Mouse (Mus musculus): ENCODE data around the gene Lrmda. TPM values are rescaled to one million over a fixed set of nuclear protein-coding genes. Genes with fewer than 3 reads are reported as not detected.

Gene Lrmda
- polyA plus RNA-seq, 1 experiment: not detected

DNA sequence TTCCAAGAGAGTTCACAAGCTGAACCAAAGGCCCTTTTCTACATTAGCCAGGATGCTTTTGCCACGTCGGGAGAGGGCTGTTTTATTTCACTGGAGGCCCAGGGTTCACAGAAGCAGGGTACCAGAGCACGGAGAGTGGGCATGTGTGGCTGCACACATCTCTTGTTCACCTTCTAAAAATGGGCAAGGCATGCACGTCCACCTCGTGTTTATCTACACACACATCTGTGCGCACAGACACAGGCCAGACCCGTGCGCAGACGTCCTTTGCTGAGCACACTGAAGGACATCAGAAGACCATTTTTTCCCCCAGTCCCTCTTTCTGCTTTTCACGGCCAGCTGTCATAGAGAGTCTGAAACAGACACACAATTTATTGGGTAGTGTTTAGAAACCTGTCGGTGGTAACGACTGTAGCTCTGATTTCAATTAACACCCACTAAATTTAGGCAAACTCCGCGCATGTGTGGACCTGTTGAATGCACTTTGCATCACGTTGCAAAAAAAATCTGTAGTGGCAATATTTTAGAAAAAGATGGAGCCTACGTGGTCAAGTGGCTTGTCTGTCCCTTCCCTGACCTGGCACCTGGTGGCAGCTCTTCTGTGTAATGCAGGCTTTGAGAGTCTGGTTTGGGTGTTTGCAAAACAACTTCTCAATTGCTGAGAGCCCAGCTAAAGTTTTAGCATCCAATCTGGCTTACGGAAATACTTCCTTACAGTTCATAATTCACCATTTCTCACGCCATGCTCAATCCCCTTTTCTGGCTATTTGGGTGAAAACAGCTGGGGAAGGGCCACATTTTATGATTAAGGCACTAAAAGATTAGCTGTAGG lies 28.8 kb downstream of the Lrmda start:
- TF ChIP-seq POLR2A (IDR thresholded peaks at IDR 0.05; ENCODE audit: borderline replicate concordance, extremely low read depth, insufficient read depth, insufficient read length, poor library complexity, severe bottlenecking) (no peak), CTCF (IDR thresholded peaks at IDR 0.05; ENCODE audit: borderline replicate concordance, extremely low read depth, insufficient read depth, insufficient read length) (no peak)
- DNase-seq (ENCODE audit: low read depth): no peak

DNA sequence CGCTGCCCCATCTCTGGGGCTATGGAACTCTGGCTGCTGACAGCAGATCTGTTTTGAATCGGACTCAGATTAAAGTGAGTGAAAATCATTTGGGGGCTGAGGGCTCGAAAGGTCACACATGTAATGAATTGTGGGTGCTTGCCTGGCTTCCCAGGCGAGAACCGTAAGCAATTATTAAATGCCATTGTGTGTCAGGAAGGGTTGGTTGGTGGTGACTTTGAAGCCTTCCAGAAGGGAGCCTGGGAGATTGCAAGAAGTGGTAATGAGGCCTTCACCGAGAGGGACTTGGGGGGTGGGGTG lies 29.3 kb downstream of the Lrmda start:
- DNase-seq (ENCODE audit: low read depth): no peak
- TF ChIP-seq POLR2A (IDR thresholded peaks at IDR 0.05; ENCODE audit: borderline replicate concordance, extremely low read depth, insufficient read depth, insufficient read length, poor library complexity, severe bottlenecking) (no peak), CTCF (IDR thresholded peaks at IDR 0.05; ENCODE audit: borderline replicate concordance, extremely low read depth, insufficient read depth, insufficient read length) (no peak)

GRCm38 (mm10) chr14:22049282-22049681 lies 29.8 kb downstream of the Lrmda start:
- no peak for DNase-seq (ENCODE audit: low read depth)
- TF ChIP-seq CTCF (IDR thresholded peaks at IDR 0.05; ENCODE audit: borderline replicate concordance, extremely low read depth, insufficient read depth, insufficient read length): no peak
- no peak for TF ChIP-seq POLR2A (IDR thresholded peaks at IDR 0.05; ENCODE audit: borderline replicate concordance, extremely low read depth, insufficient read depth, insufficient read length, poor library complexity, severe bottlenecking)

DNA sequence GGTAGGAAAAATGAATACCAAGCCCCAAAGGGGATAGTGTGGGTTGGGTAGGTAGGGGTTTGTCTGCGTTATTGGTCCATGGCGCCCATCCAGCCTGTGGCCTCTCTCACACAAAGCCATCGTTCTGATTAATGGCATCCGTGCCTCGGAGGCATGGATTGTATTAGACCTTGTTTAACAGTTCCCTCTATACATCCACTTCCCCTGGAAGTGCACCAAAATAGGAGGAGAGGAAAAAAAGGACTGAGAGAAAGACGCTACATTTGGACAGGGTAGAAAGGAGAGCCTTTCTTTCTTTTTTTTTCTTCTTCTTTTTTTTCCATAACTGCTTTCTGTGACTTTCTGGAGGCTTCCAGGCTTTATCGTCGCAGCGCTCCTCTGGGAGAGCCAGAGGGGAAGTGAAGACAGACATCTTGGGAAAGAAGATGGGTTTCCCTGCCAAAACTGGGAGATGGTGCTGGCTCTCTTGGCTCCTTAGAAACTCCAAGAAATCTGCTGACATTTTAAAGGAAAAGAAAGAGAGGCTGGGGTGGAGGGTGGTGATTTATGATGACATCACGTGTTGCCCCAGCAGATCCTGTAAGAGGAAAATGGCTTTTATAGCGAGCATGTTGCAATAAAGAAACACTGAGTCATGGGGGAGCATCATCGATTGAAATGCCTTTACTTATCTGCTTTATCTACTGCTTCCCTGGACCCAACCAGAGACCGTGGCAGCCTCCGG lies 32.6 kb downstream of the Lrmda start:
- TF ChIP-seq CTCF (IDR thresholded peaks at IDR 0.05; ENCODE audit: borderline replicate concordance, extremely low read depth, insufficient read depth, insufficient read length): no peak
- no peak for TF ChIP-seq POLR2A (IDR thresholded peaks at IDR 0.05; ENCODE audit: borderline replicate concordance, extremely low read depth, insufficient read depth, insufficient read length, poor library complexity, severe bottlenecking)
- DNase-seq (ENCODE audit: low read depth): peak; percentile 69

GRCm38 (mm10) chr14:22055630-22056029 lies 36.1 kb downstream of the Lrmda start:
- DNase-seq (ENCODE audit: low read depth): no peak
- no peak for TF ChIP-seq POLR2A (IDR thresholded peaks at IDR 0.05; ENCODE audit: borderline replicate concordance, extremely low read depth, insufficient read depth, insufficient read length, poor library complexity, severe bottlenecking)
- no peak for TF ChIP-seq CTCF (IDR thresholded peaks at IDR 0.05; ENCODE audit: borderline replicate concordance, extremely low read depth, insufficient read depth, insufficient read length)

DNA sequence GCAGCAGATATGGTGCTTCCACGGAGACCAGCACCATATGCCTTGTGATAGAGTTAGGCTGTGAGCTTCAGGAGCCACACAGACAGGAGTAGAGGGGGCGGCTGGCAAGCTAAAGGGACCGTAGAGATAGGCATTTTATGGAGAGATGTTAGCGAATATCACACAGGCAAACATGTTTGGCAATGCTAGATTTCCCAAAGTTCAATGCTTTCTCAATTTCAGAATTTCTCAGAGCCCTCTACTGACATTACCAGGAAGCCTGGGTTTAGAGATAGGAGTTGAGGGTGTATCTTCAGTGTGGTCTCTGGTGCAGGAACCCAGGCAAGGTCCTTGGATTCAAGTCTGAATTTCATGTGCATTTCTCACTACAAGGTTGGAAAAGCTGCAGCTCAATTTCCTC lies 36.7 kb downstream of the Lrmda start:
- TF ChIP-seq CTCF (IDR thresholded peaks at IDR 0.05; ENCODE audit: borderline replicate concordance, extremely low read depth, insufficient read depth, insufficient read length): no peak
- no peak for TF ChIP-seq POLR2A (IDR thresholded peaks at IDR 0.05; ENCODE audit: borderline replicate concordance, extremely low read depth, insufficient read depth, insufficient read length, poor library complexity, severe bottlenecking)
- no peak for DNase-seq (ENCODE audit: low read depth)

- no peak for DNase-seq (ENCODE audit: low read depth)
- TF ChIP-seq POLR2A (IDR thresholded peaks at IDR 0.05; ENCODE audit: borderline replicate concordance, extremely low read depth, insufficient read depth, insufficient read length, poor library complexity, severe bottlenecking): no peak
- no peak for TF ChIP-seq CTCF (IDR thresholded peaks at IDR 0.05; ENCODE audit: borderline replicate concordance, extremely low read depth, insufficient read depth, insufficient read length)
Observed at GRCm38 (mm10) chr14:22058729-22059128, 39.2 kb downstream of the Lrmda start.

DNA sequence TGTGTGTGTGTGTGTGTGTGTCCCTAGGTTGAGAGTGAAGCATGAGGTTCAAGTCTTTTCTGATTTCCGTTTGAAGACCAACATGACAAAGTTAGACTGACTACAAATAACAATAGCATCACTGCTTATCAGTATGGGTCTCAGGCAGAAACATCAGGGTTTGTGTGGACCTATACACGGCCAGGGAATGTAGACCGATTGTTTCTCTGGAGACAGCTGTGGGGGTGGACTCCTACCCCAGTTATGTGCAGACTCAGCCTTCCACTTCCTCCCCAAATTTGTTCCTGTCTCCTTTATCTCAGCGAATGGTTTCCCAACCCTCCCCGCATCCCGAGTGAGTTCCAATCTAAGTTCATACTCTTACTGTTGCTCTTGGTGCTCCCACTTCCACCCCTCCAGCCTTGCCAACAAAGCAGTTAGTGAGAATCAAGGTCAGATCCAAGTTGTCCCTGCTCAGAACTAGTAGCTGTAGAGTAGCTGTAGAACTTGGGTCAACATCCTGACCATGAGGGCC lies 39.9 kb downstream of the Lrmda start:
- TF ChIP-seq CTCF (IDR thresholded peaks at IDR 0.05; ENCODE audit: borderline replicate concordance, extremely low read depth, insufficient read depth, insufficient read length) (no peak), POLR2A (IDR thresholded peaks at IDR 0.05; ENCODE audit: borderline replicate concordance, extremely low read depth, insufficient read depth, insufficient read length, poor library complexity, severe bottlenecking) (no peak)
- DNase-seq (ENCODE audit: low read depth): no peak

DNA sequence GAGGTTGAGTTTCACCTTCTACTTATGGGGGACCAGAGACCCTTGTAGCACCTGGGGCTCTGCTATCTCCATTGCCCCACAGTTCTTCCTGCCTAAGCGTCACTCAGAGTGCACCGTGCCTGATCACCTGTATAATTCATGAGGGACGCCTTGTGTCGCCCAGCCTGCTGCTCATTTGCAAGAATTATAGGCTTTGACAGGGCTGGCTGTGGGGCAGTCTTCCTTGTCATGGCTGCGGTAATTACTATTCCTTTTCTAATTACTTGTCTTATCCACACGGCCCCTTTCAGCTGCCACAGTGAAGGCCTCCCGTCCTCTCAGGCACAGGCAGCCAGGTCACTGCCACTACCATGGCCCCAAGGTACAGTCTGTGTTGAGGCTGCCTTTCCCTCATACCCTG lies 41.3 kb downstream of the Lrmda start:
- TF ChIP-seq CTCF (IDR thresholded peaks at IDR 0.05; ENCODE audit: borderline replicate concordance, extremely low read depth, insufficient read depth, insufficient read length) (no peak), POLR2A (IDR thresholded peaks at IDR 0.05; ENCODE audit: borderline replicate concordance, extremely low read depth, insufficient read depth, insufficient read length, poor library complexity, severe bottlenecking) (no peak)
- DNase-seq (ENCODE audit: low read depth): peak; percentile 71

- no peak for DNase-seq (ENCODE audit: low read depth)
- TF ChIP-seq POLR2A (IDR thresholded peaks at IDR 0.05; ENCODE audit: borderline replicate concordance, extremely low read depth, insufficient read depth, insufficient read length, poor library complexity, severe bottlenecking): no peak
- TF ChIP-seq CTCF (IDR thresholded peaks at IDR 0.05; ENCODE audit: borderline replicate concordance, extremely low read depth, insufficient read depth, insufficient read length): no peak
Observed at GRCm38 (mm10) chr14:22062117-22062855, 42.8 kb downstream of the Lrmda start.

DNA sequence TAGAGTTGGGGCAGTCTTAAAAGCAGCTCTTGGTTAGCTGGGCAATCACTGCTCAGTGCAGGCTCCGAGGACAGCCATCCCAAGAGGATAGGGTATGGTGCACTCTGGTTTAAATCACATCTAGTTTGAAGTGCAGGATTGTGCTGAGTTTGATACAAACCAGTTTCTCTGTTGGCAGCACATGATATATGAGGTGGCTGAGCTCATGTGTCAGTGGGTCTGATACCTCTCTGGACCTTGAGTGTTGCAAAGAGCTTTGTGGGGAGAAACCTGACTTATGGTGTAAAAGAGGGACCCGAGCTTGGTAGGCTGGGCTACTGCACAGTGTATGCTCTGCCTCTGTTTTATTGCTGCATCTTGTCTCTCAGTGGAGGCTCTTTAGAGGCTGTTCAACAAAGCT lies 49.7 kb downstream of the Lrmda start:
- DNase-seq (ENCODE audit: low read depth): no peak
- TF ChIP-seq CTCF (IDR thresholded peaks at IDR 0.05; ENCODE audit: borderline replicate concordance, extremely low read depth, insufficient read depth, insufficient read length): no peak
- TF ChIP-seq POLR2A (IDR thresholded peaks at IDR 0.05; ENCODE audit: borderline replicate concordance, extremely low read depth, insufficient read depth, insufficient read length, poor library complexity, severe bottlenecking): no peak
